Mouse (Mus musculus) lung, adult 2 months (tissue): ENCODE results near the gene Rap1gap.

Source experiments
- CTCF ChIP-seq: fragments of 200-500 bp; IDR thresholded peaks from 2 replicates; pipeline ENCODE4 v1.5.1; 2011; ENCODE audit warnings: mild to moderate bottlenecking, low read length, control low read depth; ENCODE audit not compliant: insufficient read depth
- POLR2A ChIP-seq: fragments of 200-500 bp; IDR thresholded peaks from 2 replicates; pipeline ENCODE4 v1.6.1; 2011; ENCODE audit warnings: low read depth, mild to moderate bottlenecking, control low read depth, low read length, borderline replicate concordance; ENCODE audit errors: extremely low read depth

GRCm38 (mm10) chr4:137717671-137718070 is 53.1 kb downstream of the Rap1gap start:
- TF ChIP-seq POLR2A: no peak
- TF ChIP-seq CTCF: no peak
